Mouse (Mus musculus) lung, postnatal 4 days (tissue): Measurements from ENCODE around the gene Pknox1.
A peak's percentile ranks its signal among the peaks of the same experiment; 100 is the strongest.
"Not testable (repeated sequence)": the region's sequence is repeated elsewhere in the genome, so short reads cannot be mapped to it uniquely, and the experiment has no call there.

Source experiments
- DNase-seq, 2 experiments: peaks; one replicate each; pipeline ENCODE4 v3.0.0; 2021

Pknox1 gene

GRCm38 (mm10) chr17:31564015-31564857 lies at the start of gene Pknox1:
TSS of gene Pknox1 (plus strand) at chr17:31564734.
- peak; percentile 99 for DNase-seq

GRCm38 (mm10) chr17:31519344-31519945 lies 45.1 kb upstream of the Pknox1 start:
- DNase-seq = no peak

GRCm38 (mm10) chr17:31519946-31520838 lies 44.3 kb upstream of the Pknox1 start, which contains the start of the genes Wdr4 and Ndufv3:
TSS of gene Wdr4 (minus strand) at chr17:31519980.
TSS of gene Ndufv3 (plus strand) at chr17:31520115.
- peak; percentile 99 for DNase-seq

GRCm38 (mm10) chr17:31520895-31521294 lies 43.6 kb upstream of the Pknox1 start:
- DNase-seq = peak; percentile 54 to 73

- DNase-seq = no peak
Observed at GRCm38 (mm10) chr17:31521948-31522347, 42.6 kb upstream of the Pknox1 start.

GRCm38 (mm10) chr17:31525114-31525513 lies 39.4 kb upstream of the Pknox1 start:
- DNase-seq = no peak

- DNase-seq = no peak
Observed at GRCm38 (mm10) chr17:31525816-31526215, 38.7 kb upstream of the Pknox1 start.

GRCm38 (mm10) chr17:31529314-31529713 lies 35.2 kb upstream of the Pknox1 start:
- DNase-seq = peak in 1 of 2 experiments; percentile 53

GRCm38 (mm10) chr17:31531441-31532158 lies 32.9 kb upstream of the Pknox1 start:
- DNase-seq = no peak

GRCm38 (mm10) chr17:31532331-31532730 lies 32.2 kb upstream of the Pknox1 start:
- DNase-seq = not testable (repeated sequence)

- DNase-seq = no peak
Observed at GRCm38 (mm10) chr17:31535358-31535757, 29.2 kb upstream of the Pknox1 start.

- peak; percentile 69 to 81 for DNase-seq
Observed at GRCm38 (mm10) chr17:31535871-31536629, 28.5 kb upstream of the Pknox1 start.

- no peak for DNase-seq
Observed at GRCm38 (mm10) chr17:31540101-31540500, 24.4 kb upstream of the Pknox1 start.

- no peak for DNase-seq
Observed at GRCm38 (mm10) chr17:31540809-31541459, 23.6 kb upstream of the Pknox1 start.

GRCm38 (mm10) chr17:31541460-31541831 lies 23.1 kb upstream of the Pknox1 start:
- no peak for DNase-seq

GRCm38 (mm10) chr17:31543574-31543973 lies 21.0 kb upstream of the Pknox1 start:
- no peak for DNase-seq

GRCm38 (mm10) chr17:31546444-31547196 lies 17.9 kb upstream of the Pknox1 start:
- no peak for DNase-seq

- no peak for DNase-seq
Observed at GRCm38 (mm10) chr17:31547974-31548373, 16.6 kb upstream of the Pknox1 start.

- no peak for DNase-seq
Observed at GRCm38 (mm10) chr17:31549389-31549788, 15.1 kb upstream of the Pknox1 start.

- DNase-seq = not testable (repeated sequence)
Observed at GRCm38 (mm10) chr17:31552601-31553000, 11.9 kb upstream of the Pknox1 start.
